Mouse (Mus musculus) kidney, postnatal 14 days (tissue): ENCODE measurements at regions not wholly inside any gene's neighbourhood (a gene's known extent, or its start where the extent isn't known, plus 50 kb on each side); places are given as distances from the start of the nearest gene placed in this dataset.
"Not testable (repeated sequence)": the region's sequence is repeated elsewhere in the genome, so short reads cannot be mapped to it uniquely, and the experiment has no call there.

Source experiments
- DNase-seq: peaks from one replicate; pipeline ENCODE4 v3.0.0; 2022; ENCODE audit warnings: mixed read lengths

DNA sequence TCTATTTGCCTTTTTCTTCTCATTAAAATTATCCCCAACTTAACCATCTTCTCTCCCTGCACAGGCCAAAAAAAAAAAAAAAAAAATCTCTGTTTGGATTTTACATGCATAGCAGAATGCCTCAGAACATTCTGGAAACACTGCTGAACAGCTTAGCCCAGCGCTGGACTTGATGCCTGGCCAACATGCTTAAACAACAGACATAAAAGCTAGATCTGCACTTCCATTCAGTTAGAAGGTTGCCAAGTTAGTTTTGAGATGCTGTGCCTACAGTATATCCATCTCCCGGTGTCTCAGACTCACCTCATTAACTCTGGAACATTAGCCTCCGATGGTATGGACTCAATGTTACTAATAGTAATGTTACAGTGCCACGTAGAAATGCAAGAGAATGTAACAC is 785.6 kb upstream of the Sox9 start:
- DNase-seq: no peak

DNA sequence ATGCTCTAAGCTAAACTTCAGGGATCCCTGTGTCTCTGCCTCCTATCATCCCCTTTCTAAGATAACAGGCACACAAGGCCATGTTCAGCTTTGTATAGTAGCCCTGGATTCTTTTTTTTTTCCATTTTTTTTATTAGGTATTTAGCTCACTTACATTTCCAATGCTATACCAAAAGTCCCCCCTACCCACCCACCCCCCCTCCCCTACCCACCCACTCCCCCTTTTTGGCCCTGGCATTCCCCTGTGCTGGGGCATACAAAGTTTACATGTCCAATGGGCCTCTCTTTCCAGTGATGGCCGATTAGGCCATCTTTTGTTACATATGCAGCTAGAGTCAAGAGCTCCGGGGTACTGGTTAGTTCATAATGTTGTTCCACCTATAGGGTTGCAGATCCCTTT is 771.2 kb upstream of the Sox9 start:
- DNase-seq: not testable (repeated sequence)

DNA sequence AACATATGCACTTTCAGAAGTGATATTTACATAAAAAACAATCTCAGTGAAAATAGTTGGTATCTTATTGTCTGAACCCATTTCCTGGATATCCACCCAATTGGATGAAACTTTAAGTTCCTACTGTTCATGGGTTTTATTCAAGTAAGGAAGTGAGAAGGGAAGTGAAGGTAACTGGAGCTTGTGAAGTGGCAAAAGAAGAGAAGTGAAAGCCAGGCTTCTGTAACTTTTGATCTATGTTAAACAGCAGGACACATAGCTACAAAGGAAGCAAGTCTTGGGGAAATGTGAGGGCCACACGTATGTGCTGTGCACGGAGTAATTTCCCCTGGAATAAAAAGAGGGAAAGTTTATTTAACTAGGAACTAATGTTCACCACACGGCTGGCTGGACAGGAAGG is 764.1 kb upstream of the Sox9 start:
- DNase-seq: no peak

DNA sequence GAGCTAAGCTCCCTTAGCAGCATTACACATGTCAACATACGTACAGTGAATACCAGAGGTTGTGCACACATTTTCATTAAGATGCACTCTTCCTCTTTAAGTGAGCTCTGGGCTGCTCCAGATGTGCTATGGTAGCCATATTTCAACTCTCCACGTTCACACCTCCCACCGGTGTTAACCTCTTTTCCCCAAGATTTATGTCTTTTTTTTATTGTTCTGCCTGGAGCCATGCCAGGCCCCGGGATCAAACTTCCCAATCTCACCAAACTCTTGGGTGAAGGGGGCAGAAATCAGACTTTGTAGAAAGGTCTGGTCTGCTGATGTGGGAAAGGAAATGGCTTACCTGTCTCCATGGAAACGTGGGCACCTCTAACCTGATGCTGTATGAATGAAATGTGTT is 754.0 kb upstream of the Sox9 start:
- no peak for DNase-seq

DNA sequence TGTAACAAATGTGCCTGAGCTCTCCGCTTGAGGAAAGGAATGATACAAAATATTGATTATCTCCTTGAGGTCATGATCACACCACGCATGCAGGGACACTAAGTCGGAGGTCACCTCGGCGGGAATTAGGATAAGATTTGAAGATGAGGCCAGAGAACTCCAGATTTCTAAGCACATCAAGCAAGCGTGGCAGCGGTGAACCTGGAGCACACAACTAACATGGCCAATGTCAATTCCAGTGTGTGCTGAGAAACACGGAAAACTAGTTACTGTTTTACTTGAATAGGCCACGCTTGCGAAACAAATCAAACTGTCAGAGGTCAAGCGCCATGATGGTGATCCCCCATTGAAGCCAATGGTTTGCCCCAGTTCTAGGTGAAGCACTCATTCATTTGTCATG is 743.3 kb upstream of the Sox9 start:
- DNase-seq: no peak

DNA sequence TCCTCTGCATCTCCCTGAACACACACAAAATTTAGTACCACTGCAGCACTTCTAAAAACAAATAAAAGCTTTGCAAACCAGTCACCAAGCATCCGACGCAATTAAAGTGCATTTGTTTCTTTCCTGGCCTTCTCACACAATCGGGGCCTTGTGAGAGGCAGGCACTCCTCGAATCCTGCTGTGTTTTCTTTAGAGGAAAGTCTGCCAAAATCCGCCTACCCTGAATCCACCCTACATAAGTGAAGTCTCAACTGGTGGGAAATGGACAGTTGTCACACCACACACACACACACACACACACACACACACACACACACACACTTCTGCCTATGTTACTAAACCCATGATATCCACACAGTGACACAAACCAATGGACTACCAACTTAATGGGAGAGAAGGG is 737.6 kb upstream of the Sox9 start:
- no peak for DNase-seq

DNA sequence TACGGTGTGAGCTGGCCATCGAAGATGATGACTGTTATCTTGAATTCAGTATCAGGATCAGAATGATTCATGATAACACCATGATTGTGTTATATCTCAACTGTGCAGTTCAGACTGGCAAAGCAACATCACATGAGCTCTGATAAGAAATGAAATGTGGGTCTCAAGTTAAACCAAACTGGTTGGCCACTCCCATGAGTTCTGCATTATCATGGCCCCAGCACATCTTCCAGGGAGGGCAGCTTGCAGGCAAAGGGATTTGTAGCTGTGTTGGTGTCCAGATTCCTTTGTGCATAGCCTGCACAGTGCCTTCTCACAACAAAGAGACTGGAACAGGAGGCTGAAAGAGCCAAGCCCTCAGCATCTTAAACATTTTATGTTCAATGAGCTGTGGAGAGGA is 736.7 kb upstream of the Sox9 start:
- no peak for DNase-seq

DNA sequence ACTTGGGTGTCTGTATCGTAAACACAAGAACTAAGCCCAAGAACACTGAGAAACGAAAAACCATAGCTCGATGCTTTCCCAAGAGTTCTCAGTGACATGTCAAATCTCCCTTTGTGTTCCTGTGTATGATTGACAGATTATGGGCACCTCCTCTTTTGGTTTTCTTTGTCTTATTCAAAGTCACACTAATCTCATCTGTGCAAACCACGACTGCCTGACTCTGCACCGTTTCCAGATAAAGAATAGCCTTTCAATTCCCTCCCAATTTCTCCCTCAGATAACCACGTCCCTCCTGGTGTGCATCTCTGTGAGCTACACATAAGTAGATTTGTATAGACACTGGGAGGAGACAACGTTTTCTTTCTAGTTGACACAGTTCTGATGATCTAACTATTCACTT is 731.7 kb upstream of the Sox9 start:
- no peak for DNase-seq

DNA sequence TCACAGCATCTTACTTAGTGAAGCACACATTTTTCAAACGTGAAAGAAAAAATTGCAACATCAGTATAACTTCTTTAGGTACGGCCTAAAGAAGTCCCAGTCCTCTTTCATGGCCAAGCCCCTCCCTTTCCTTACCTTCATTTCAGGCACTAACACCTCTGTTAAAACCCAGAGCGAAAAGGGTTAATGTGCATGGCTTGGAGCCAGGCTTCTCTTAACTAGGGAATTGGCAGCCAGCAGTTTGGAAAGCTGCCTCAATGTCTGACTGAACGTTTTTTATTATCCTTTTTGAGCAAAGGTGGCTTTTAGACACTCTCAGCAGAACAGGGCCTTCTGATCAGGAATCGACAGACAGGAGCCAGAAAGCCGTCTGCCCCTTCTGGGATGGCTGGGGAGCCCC is 726.4 kb upstream of the Sox9 start:
- DNase-seq: peak; percentile 49

DNA sequence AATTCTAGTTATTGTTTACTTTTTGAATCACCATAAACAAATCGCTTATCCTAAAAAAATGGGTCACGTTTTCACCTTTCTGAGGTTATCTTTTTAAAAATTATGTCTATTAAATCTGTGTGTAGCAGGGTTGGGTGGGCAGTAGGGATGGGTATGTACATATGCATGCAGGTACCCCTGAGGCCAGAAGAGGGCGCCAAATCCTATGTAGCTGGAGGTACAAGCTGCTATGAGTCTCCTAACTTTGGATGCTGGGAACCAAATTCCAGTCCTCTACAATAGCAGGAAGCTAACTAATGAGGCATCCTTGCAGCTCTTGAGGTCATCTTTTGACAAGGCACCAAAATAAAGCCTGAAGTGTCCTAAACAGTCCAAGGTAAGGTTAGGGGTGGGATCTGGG is 714.8 kb upstream of the Sox9 start:
- no peak for DNase-seq

DNA sequence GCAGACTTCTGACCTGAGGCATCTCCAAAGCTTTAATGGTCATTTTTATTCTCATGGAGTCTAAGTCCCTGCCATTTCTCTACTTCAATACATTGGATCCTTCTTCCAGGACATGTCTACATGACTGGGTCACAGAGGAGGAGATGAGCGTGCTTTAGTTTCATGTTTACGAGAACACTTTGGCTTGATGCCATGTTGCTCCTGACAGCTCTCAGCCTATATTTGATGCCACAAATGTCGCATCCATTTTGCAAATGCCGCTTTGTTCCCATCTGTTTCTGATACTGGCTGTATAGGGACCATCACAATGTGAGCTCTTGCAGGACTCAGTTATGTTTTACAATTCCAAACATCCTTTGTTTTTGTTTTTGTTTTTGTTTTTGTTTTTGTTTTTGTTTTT is 713.2 kb upstream of the Sox9 start:
- DNase-seq: no peak

DNA sequence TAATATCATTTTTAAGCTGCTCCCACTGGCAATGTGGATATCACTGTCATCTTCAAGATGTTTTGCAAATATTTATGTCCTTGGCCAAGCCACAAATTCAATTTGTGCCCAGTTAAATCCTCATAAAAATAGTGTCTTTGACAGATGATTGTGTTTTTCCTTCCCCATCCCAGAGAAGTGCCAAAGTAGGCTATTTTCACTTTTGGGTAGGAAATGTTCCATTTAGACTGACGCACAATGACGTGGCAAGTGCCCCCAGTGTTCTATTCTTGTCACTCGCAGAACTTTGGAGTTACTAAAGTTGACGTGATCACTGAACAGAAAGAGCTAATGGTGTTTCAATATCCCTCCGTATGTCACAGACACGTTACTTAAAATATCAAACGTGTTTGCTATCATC is 710.5 kb upstream of the Sox9 start:
- DNase-seq: no peak

DNA sequence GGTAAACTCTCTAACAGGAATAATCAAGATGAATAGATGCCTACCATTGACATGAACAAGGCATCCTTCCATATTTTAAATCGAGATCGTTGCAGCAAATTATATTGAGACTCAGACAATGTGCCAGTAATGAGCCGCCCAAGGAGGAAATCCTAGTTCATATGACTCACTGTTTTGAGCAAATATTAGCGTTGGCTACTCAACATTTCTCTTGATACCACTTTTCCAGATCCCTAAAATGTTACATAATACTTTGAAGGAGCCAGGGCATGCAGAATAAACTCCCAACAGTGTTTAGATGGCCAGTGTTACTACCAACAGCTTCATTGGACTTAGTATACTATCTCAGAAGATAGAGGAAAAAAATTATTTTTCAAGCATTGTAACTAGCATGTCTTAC is 700.6 kb upstream of the Sox9 start:
- DNase-seq: no peak

DNA sequence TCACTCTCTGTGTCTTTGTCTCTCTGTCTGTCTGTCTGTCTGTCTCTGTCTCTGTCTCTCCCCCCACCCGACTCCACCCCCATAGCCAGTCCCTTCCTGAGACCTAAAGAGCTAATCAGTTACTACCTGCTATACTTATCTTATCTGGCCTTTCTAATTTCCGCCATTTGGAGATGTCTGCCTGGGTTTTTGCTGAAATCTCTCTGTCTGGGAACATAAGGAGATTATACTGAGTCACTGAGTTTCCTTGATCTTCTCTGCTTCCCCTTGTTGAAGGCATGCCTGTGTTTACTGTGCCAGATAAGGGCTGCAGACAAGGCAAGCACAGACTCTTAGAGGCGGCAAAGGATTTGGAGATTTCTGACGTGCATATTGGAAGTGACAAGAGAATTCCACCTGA is 699.0 kb upstream of the Sox9 start:
- DNase-seq: no peak

DNA sequence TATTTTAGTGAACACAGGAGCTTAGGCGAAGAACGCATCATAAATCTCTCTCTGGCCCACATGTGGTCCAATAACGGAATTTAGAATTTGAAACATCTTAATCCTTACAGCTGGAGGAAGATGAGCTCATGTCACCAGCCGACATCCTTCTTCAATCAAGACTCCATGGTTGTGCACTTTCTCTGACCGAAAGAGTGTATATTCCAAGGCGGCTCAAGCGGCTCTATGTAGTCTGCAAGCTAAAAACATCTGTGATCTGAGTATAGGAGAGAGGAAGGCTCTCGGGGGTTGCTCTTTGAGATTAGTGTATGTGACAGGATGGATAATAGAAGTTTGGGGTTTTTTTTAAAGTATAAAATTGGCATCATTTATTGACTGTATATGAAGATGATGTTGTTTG is 689.9 kb upstream of the Sox9 start:
- no peak for DNase-seq

DNA sequence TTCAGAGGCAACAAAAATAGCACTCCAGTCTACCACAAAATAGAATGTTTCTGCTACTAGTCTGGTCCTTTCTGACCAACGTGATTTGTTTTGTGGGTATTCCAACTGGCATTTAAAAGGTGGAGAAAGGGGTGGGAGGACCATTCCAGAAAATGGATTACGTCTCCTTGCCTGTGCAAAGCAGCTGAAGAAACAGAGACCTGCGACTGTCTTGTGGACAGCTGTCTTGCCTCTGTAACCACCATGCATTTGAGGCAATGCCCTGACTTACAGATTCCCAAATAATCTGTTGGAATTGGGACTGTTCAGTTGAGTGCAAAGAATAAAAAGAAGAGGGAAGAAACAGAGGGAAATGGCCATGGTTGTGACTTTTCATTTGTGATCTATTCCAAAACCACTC is 687.0 kb upstream of the Sox9 start:
- no peak for DNase-seq

DNA sequence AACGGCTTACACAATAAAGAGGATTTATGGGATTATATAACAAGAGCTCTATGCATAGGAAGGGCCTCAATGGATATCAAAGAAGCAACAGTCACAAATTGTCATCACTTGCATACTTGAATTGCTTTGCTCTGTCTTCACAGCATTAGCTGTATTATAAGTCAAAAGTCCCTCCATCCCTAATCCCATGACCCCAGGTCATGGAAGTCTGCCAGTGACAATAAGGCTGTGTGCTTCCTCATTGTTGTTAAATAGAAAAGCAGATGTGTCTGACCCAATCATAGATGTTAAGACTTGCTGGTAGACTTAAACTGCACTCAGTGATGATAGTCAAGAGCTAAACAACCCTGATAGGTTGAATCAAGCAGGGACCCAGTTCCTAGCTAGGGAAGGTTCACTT is 683.9 kb upstream of the Sox9 start:
- DNase-seq: peak; percentile 13

DNA sequence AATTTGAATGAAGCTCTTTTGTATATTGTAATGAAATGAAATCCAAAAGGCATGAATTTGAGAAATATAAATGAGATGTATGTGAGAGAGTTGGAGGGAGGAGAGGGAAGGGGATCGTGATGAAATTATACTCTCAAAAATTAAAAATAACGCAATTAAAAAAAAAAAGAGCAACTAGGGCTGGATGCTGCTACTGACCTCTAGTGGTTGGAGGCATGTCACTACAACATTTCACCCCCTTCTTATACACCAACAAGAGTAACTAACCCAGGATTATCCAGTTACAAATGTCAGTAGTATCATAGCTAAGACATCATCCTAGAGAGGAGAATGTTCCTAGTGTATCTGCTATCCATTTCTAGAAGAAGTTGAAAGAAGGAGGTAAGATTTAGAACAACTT is 678.8 kb upstream of the Sox9 start:
- DNase-seq: no peak

DNA sequence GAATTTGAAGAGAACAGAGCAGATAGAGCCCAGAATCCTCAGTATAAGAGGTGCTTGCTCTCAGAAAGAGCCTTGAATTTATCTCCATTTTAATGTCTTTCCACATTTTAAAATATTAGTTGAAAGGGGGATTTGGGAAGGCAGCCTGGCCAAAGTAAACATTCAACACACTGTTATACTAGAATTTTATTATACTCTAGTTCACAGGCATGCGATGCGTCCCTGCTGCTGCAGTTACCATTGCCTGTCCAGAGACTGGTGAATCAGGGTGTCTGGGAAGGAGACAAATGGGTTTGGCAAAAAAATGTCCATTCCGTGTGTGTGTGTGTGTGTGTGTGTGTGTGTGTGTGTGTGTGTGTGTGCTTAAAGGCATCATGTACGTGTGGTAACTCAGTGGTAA is 675.1 kb upstream of the Sox9 start:
- DNase-seq: peak; percentile 47

DNA sequence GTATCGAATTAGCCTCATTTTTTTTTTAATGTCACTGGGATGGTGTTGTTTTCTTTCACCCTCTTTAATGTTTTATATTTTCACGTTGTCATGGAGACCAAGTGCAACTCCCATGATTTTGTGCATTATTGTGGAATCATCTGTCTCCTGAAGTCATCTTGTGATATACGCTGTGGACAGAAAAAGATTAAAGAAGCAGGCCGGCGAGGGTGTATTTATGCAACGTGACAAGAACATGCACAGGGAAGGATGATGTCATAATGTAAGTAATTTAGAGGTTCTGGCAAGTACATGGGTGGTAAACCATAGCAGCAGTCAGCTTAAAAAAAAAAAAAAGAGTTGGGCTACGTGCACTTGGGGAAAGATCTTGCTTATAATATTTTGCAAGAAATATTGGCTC is 674.7 kb upstream of the Sox9 start:
- no peak for DNase-seq

DNA sequence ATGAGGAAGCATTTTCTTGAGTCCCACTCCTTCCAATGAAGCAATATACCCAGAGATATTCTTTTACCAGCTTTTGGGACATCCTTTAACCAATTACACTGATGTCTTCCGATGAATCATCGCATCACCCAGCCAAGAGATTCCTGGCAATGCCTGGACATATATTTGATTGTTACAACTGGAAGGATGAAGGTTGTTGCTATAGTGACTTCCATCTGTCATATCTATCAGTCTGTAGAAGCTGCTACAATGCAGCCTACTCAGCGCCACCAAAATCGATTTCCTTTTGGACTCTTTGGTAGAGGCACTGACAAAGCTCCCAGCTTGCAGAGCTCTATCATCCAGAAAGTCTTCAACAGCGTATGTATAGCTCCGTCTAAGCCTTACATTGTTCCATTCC is 661.0 kb upstream of the Sox9 start:
- DNase-seq: no peak

DNA sequence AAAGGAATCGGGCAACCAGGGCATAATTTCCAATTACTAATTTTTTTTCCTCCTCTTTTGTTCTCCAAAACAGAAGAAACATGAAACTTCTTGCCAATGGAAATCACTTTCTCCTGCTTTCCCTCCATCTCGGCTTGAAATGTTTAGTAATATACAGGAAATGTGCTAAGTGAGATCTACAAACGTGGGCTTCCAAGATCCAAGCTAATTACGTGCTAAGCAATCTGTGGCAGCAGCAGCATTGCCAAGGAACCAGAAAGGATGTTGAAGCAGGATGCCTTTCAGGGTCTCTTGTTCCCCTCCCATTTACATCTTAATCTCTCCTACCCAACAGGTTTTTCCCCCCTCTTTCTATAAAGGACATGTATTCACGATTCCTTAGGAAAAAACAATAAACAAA is 660.2 kb upstream of the Sox9 start:
- DNase-seq: no peak

DNA sequence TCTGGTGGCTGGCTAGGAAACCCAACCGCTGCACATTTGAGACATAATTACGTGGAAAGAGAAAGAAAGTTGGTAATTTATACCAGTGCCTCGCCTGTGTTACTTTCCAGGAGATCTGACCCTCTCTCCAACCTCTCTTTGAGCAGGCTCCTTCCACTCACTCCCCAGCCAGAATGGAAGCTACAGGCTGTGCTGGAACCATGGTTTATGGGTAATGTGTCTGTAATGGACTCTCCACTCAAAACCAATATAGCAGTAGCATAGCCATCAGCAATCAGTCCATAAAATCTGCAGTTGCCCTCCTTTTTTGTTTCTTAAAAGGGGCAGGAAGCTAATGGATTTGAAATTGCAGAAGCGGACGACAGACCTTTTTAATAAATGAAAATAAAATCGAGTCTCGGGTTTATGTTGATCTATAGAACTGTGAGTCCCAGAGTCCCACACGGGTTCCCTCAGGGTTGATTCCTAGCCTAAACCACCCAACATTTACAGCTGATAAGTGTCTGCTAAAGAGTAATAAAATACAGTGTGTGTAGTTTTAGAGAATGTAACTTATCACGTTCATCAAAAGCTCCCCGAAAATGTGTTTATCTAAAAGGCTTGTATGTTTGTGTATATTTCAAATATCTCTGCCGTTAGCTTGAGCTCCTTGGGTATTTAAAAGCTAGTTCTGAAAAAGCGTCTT is 656.6 kb upstream of the Sox9 start:
- DNase-seq: no peak

DNA sequence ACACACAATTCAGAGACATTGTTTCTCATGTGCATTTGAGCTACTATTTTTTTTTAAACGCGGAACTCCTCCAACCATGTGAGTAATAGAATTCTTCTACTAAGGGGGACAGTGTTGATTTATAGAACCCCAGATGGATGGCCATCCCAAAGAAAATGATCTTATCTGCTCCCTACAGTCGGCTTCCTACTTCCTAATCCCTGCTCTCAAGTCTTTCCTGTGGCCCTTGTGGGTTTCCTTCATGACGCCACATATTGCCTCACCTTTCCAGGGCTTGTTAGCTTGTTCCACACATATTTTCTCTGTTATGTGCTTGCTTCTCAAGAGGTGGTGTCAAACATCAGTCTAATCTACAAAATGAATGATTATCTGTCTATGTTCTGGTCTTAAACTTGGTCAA is 651.9 kb upstream of the Sox9 start:
- DNase-seq: no peak

DNA sequence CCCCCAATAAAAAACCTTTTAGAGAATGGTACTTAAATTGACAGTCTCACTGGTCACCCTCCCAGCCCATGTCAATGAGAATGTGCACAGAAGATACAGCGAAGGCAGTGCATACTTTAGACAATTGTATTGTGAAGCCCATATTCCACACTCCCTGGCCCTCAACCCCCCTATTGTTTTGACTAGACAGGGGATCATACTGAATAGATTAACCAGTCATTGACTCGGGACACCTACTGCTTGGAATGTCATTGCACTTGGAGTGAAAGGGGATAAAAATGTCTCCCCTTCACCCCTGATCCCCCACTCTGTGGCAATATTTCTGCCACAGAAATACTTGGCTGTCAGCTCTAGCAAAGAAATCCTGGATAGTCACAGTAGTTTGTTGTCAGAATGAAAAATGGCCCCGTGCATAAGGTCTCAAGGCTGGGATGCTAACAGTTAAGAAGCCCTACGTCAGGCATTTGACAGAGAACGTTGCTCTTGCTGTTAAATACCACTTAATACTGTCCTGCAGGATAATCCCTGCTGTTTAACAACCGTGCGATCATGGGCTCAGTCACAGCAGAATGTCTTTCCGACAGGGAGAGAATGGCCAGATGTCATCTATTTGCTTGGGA is 644.5 kb upstream of the Sox9 start:
- no peak for DNase-seq
